Mouse (Mus musculus): ENCODE data around the gene Pde10a.

DNA sequence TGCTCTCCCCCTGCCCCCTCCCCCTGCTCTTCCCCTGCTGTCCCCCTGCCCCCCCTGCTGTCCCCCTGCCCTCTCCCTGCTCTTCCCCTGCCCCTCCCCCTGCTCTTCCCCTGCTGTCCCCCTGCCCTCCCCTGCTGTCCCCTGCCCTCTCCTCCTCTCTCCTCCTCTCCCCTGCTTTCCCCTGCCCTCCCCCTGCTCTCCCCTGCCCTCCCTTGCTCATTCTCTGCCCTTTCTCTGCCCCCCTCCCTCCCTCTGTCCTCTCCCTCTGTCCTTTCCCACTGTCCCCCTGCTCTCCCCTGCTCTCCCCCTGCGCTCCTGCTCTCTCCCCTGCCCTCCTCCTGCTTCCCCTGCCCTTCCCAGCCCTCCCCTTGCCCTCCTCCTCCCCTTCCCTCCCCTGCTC, 106.5 kb downstream of the Pde10a start:
- TF ChIP-seq CTCF (IDR thresholded peaks at IDR 0.05; ENCODE audit: extremely low read depth, insufficient read depth, insufficient read length, insufficient replicate concordance) (no peak), POLR2A (IDR thresholded peaks at IDR 0.05; ENCODE audit: low read depth, low read length) (no peak)
